Mouse (Mus musculus) liver, embryonic 14.5 days (tissue): ENCODE results near the gene Siah3. TPM values are rescaled to one million over a fixed set of nuclear protein-coding genes. Genes with fewer than 3 reads are reported as not detected.

ENCODE experiments used
- ATAC-seq: fragments of 200-750 bp; cut with Nextera tagmentation; 2 replicates; pipeline ENCODE4 v1.8.0; 2017; ENCODE audit warnings: moderate number of reproducible peaks, mild to moderate bottlenecking, moderate library complexity; ENCODE audit not compliant: insufficient read depth
- DNase-seq, 3 experiments: peaks; one replicate each; pipeline ENCODE4 v3.0.0-alpha.2; 2012 to 2013; ENCODE audit warnings: low read depth in 3 of 3, low spot score in 3 of 3
- H3K27ac ChIP-seq: fragments of 300-500 bp; sonication (generic); 2 replicates; pipeline ENCODE4 v1.5.1; 2014; ENCODE audit warnings: moderate library complexity, mild to moderate bottlenecking, control low read depth, inconsistent platforms
- H3K27me3 ChIP-seq: fragments of 300-500 bp; sonication (generic); 2 replicates; pipeline ENCODE4 v1.6.1; 2014; ENCODE audit warnings: mild to moderate bottlenecking, low read length, moderate library complexity; ENCODE audit not compliant: control insufficient read depth, insufficient read depth
- H3K36me3 ChIP-seq: fragments of 300-500 bp; sonication (generic); replicated peaks from 2 replicates; pipeline ENCODE4 v1.6.1; 2014; ENCODE audit warnings: low read depth; ENCODE audit not compliant: control insufficient read depth, insufficient read depth
- H3K4me1 ChIP-seq, 2 experiments: fragments of 200-500 bp in 1 of 2; fragments of 300-500 bp in 1 of 2; sonication (generic) in 1 of 2; replicated peaks; 2 replicates each; pipeline ENCODE4 v1.6.1; 2012 to 2014; ENCODE audit warnings: antibody characterized with exemption in 1 of 2, inconsistent platforms in 1 of 2, low read length in 1 of 2; ENCODE audit not compliant: control insufficient read depth in 2 of 2, insufficient read depth in 2 of 2
- H3K4me2 ChIP-seq: fragments of 300-500 bp; sonication (generic); 2 replicates; pipeline ENCODE4 v1.6.1; 2014; ENCODE audit warnings: low read depth, mild to moderate bottlenecking, control low read depth, moderate library complexity
- H3K4me3 ChIP-seq, 2 experiments: fragments of 200-500 bp in 1 of 2; fragments of 300-500 bp in 1 of 2; sonication (generic) in 1 of 2; 2 replicates each; pipeline ENCODE4 v1.5.1; 2012 to 2014; ENCODE audit warnings: low read depth in 2 of 2, low read length in 2 of 2, mild to moderate bottlenecking in 2 of 2, control low read depth in 1 of 2, inconsistent platforms in 1 of 2, moderate library complexity in 1 of 2; ENCODE audit not compliant: insufficient read depth in 1 of 2
- H3K9ac ChIP-seq: fragments of 300-500 bp; sonication (generic); replicated peaks from 2 replicates; pipeline ENCODE4 v1.6.1; 2014; ENCODE audit warnings: mild to moderate bottlenecking, control low read depth, moderate library complexity
- H3K9me3 ChIP-seq: fragments of 300-500 bp; sonication (generic); 2 replicates; pipeline ENCODE4 v1.6.1; 2016; ENCODE audit warnings: low read length, mixed read lengths; ENCODE audit not compliant: control insufficient read depth
- CTCF ChIP-seq: IDR thresholded peaks from 2 replicates; pipeline ENCODE4 v1.5.1; 2016; ENCODE audit warnings: antibody characterized with exemption, low read depth, control low read depth
- EP300 ChIP-seq: IDR thresholded peaks from 2 replicates; pipeline ENCODE4 v1.6.1; 2016; ENCODE audit warnings: antibody characterized with exemption, low read depth
- WGBS: fragments of 180-500 bp; shearing (Covaris S2); extraction: QIAGEN DNeasy Blood & Tissue Kit; methylation state at CpG from one replicate; pipeline ENCODE4 v1.1.7; 2014; ENCODE audit not compliant: insufficient replicate concordance; 5-methylcytosine and 5-hydroxymethylcytosine counted together
- polyA plus RNA-seq, 2 experiments: library from polyadenylated mRNA; depleted of rRNA in 1 of 2; stranded (reverse) in 1 of 2; unstranded in 1 of 2; fragments of >200 nt; fragmentation: Nextera tagmentation in 1 of 2; extraction: Ambion mirVana in 1 of 2; gene quantifications; 2 replicates each; pipeline versions ENCODE4 v1.2.1 to v1.2.3; 2012 to 2014

Gene Siah3
- polyA plus RNA-seq, 2 experiments = 0.09 to 0.15 TPM

DNA sequence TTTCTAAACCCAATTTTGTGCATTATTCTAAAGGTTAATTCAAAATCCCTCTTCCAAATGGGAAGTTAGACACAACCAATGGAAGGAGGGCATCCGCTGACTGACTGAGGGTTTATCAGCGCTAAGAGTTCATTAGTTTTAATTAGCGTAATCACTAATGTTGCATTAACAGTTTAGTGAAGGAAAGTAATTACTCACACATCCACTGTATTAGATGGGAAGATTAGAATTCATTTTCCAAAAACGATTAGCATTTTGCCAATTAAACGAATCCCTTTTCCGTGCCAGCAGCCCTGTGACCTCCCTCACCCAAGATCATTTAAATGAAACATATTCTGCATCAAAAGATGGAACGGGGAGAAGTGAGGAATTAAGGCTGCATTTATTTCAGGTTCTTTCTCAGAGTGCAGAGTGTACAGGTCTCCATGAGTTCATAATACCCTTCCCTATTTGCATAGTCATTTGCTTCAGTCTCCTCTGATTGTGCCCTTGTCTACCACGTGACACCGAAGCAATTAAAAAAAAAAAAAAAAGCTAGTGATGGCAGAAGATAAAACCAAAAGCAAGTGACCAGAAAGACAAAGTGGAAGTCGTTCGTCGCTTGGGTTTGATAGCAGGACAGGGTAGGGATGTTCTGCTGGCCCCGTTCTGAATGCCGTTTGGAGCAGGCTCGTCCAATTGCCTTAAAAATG lies 62.6 kb downstream of the Siah3 start:
- H3K4me2 ChIP-seq = no peak overlapping the region

DNA sequence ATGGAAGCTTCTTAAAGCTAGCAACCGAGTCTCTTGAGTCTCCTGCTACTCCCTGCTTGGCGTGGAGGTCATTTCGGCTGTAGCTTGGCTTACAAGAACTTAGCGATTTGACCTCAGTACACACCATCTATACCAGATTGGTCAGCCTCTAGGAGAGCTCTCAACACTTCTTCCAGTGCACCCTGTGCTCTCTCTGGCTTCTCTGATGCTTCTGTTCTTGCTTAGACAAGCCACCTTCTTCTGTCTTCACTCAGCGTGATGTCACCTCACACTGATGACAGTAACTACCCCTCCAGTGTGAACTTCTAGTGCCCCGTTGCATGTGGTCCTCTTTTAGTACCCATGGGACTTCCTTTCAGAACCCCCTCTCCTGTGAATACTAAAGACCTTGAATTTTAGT lies 63.1 kb downstream of the Siah3 start:
- no peak overlapping the region for H3K4me2 ChIP-seq
- no peaks in the 10 kb centered on the region for H3K27me3 ChIP-seq
- DNase-seq = no peak
- no peak overlapping the region for H3K4me3 ChIP-seq
- H3K36me3 ChIP-seq = no peaks in the 10 kb centered on the region
- WGBS = 68% methylated on average over 6 of the region's 6 CpGs
- peaks cover 0 to 8% of the 10 kb centered on the region in 2 experiments; a peak in 3 of 4 replicates for H3K4me1 ChIP-seq
- H3K9ac ChIP-seq = no peak overlapping the region
- TF ChIP-seq CTCF (no peak), EP300 (no peak)
- no peak overlapping the region for H3K27ac ChIP-seq
- no peak for ATAC-seq
- no peaks in the 10 kb centered on the region for H3K9me3 ChIP-seq

More for the DNA sequence above, 62.6 kb downstream of the Siah3 start:
- ATAC-seq (peak; percentile 33; the same call in 1 of the 2 replicates), DNase-seq (no peak)
- TF ChIP-seq EP300 (no peak), CTCF (no peak)
- Histone ChIP-seq H3K4me3 (no peak overlapping the region), H3K27me3 (no peaks in the 10 kb centered on the region), H3K4me1 (peaks cover 0 to 5% of the 10 kb centered on the region in 2 experiments; a peak in 3 of 4 replicates), H3K36me3 (no peaks in the 10 kb centered on the region), H3K9me3 (no peaks in the 10 kb centered on the region), H3K27ac (no peak overlapping the region), H3K9ac (no peak overlapping the region)
- 57% methylated on average over 15 of the region's 15 CpGs for WGBS

DNA sequence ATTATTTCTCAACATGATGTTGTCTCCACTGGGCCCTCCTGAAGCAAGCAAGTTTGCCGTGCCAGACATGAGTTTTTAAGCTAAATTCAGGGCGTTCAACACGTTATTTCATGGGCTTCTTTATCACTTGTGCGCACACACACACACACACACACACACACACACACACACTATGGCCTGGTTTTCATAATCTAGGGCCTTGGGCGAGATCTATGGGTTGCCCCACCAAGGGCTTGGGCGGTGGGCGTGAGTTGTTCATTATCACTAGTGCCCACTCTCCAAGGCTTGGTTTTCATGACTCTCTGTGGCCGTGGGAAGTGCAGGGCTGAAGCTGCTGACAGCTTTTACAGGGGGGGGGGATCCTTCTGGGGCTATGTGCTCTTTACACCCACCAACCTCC lies 63.9 kb downstream of the Siah3 start:
- Histone ChIP-seq H3K9ac (no peak overlapping the region), H3K4me3 (no peak overlapping the region), H3K27me3 (no peaks in the 10 kb centered on the region), H3K4me1 (peaks cover 4 to 12% of the 10 kb centered on the region in 2 experiments), H3K4me2 (no peak overlapping the region), H3K36me3 (no peaks in the 10 kb centered on the region), H3K27ac (no peak overlapping the region), H3K9me3 (no peaks in the 10 kb centered on the region)
- no peak for TF ChIP-seq CTCF
- TF ChIP-seq EP300 = 0 out of 2 replicates have a peak, but pooled peaks have one; percentile 26
- 38% methylated on average over 8 of the region's 8 CpGs for WGBS
- DNase-seq (no peak), ATAC-seq (peak; percentile 52; the same call in 1 of the 2 replicates)

GRCm38 (mm10) chr14:75524648-75525047 lies 68.9 kb downstream of the Siah3 start:
- no peaks in the 10 kb centered on the region for H3K9me3 ChIP-seq
- WGBS = 13% methylated on average over 2 of the region's 2 CpGs
- DNase-seq (peak; percentile 53 to 64 (median 57)), ATAC-seq (peak; percentile 79)
- TF ChIP-seq EP300 = peak; percentile 96
- TF ChIP-seq CTCF = no peak
- 0 out of 4 replicates have a peak overlapping the region, but pooled peaks of 1 of the 2 experiments have one; percentile 21 for H3K4me3 ChIP-seq
- H3K27me3 ChIP-seq = no peaks in the 10 kb centered on the region
- peak overlapping the region; percentile 61 for H3K4me2 ChIP-seq
- peak overlapping the region; percentile 34 for H3K9ac ChIP-seq
- H3K4me1 ChIP-seq = peaks cover 7 to 21% of the 10 kb centered on the region in 2 experiments
- H3K27ac ChIP-seq = peak overlapping the region; percentile 42
- H3K36me3 ChIP-seq = no peaks in the 10 kb centered on the region

GRCm38 (mm10) chr14:75525376-75526145 lies 69.8 kb downstream of the Siah3 start:
- Histone ChIP-seq H3K27ac (peak overlapping the region; percentile 41), H3K9me3 (no peaks in the 10 kb centered on the region), H3K9ac (peak overlapping the region; percentile 54), H3K36me3 (no peaks in the 10 kb centered on the region), H3K27me3 (no peaks in the 10 kb centered on the region), H3K4me3 (peak overlapping the region; percentile 24 to 47), H3K4me2 (peak overlapping the region; percentile 65), H3K4me1 (peaks cover 7 to 21% of the 10 kb centered on the region in 2 experiments)
- DNase-seq (peak in 1 of 3 experiments; percentile 9), ATAC-seq (peak; percentile 65)
- TF ChIP-seq CTCF (peak; percentile 29; the same call in 1 of the 2 replicates), EP300 (no peak)
- 55% methylated on average over 29 of the region's 29 CpGs for WGBS
